Mouse (Mus musculus) myocyte (in vitro differentiated cells): ENCODE results near the gene Dock4.

Experiments used
- MAX ChIP-seq: IDR thresholded peaks from one replicate; pipeline ENCODE4 v1.6.1; 2011; ENCODE audit warnings: low read depth, mild to moderate bottlenecking, control low read depth
- POLR2A ChIP-seq: IDR thresholded peaks from one replicate; pipeline ENCODE4 v1.6.1; 2011; ENCODE audit warnings: low read depth, mild to moderate bottlenecking, control low read depth, moderate library complexity; ENCODE audit not compliant: insufficient read length
- POLR2AphosphoS2 ChIP-seq: IDR thresholded peaks from one replicate; pipeline ENCODE4 v1.6.1; 2011; ENCODE audit warnings: low read depth, control low read depth; ENCODE audit not compliant: insufficient read length
- REST ChIP-seq: IDR thresholded peaks from one replicate; pipeline ENCODE4 v1.6.1; 2011; ENCODE audit warnings: mild to moderate bottlenecking, control low read depth, moderate library complexity; ENCODE audit not compliant: insufficient read depth, insufficient read length
- SRF ChIP-seq: IDR thresholded peaks from one replicate; pipeline ENCODE4 v1.6.1; 2011; ENCODE audit warnings: low read depth; ENCODE audit not compliant: control insufficient read depth, insufficient read length
- TCF12 ChIP-seq: IDR thresholded peaks from one replicate; pipeline ENCODE4 v1.6.1; 2011; ENCODE audit warnings: mild to moderate bottlenecking, control low read depth; ENCODE audit not compliant: poor library complexity, insufficient read depth, severe bottlenecking
- USF1 ChIP-seq: IDR thresholded peaks from one replicate; pipeline ENCODE4 v1.6.1; 2011; ENCODE audit warnings: low read depth, mild to moderate bottlenecking, control low read depth, moderate library complexity

DNA sequence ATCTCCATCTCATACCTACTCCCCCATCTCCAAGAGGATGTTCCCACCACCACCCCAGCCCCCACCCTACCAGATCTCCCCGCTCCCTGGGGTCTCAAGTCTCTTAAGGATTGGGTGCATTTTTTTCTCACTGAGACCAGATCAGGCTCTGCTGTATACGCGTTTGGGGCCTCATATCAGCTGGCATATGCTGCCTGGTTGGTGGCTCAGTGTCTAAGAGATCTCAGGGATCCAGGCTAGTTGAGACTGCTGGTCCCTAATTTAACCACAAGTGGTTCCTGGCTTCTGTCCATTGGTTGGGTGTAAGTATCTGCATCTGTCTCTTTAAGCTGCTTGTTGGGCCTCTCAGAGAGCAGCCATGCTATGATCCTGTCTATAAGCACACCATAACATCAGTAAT is 427.0 kb downstream of the Dock4 start:
- TF ChIP-seq TCF12 = no peak
- TF ChIP-seq POLR2A = no peak
- no peak for TF ChIP-seq MAX
- no peak for TF ChIP-seq REST
- no peak for TF ChIP-seq USF1
- no peak for TF ChIP-seq POLR2AphosphoS2
- TF ChIP-seq SRF = no peak
